Mouse (Mus musculus) thymus, adult 2 months (tissue): ENCODE measurements around the gene Arhgap24.

Experiments used
- CTCF ChIP-seq: fragments of 200-500 bp; IDR thresholded peaks from 2 replicates; pipeline ENCODE4 v1.5.1; 2012; ENCODE audit warnings: mild to moderate bottlenecking, control low read depth, low read length, moderate library complexity, borderline replicate concordance; ENCODE audit not compliant: control insufficient read depth, poor library complexity, insufficient read depth; ENCODE audit errors: extremely low read depth
- POLR2A ChIP-seq: fragments of 200-500 bp; IDR thresholded peaks from 2 replicates; pipeline ENCODE4 v1.6.1; 2012; ENCODE audit warnings: mild to moderate bottlenecking, low read length, control low read depth, moderate library complexity; ENCODE audit not compliant: control insufficient read depth, poor library complexity, insufficient read depth; ENCODE audit errors: extremely low read depth

DNA sequence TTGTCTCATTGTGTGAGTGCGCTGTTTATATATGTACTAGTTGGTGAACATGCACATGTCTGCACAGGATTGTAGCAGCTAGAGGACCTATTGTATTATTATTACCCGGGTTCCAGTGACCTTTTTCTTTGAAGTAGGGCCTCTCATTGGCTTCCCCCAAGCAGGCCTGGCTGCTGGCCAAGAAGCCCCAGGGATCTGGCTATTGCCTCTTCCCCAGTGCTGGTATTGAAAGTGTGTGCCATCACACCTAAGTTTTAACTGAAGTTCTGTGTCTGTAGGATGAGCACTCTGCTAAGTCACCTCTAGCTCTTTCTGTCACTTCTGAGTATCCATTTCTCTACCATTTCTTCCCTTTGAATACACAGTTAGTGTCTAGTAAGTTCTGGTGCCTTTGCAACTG lies 28.2 kb downstream of the Arhgap24 start:
- TF ChIP-seq CTCF: no peak
- TF ChIP-seq POLR2A: no peak
